Mouse (Mus musculus): ENCODE results near the gene Resp18.

- no peak for TF ChIP-seq CTCF (conservative IDR thresholded peaks at IDR 0.05 in 1 of 2, IDR thresholded peaks at IDR 0.05 in 1 of 2; ENCODE audit: low read depth in 2 of 2, low read length in 2 of 2)
- TF ChIP-seq ETS1 (conservative IDR thresholded peaks at IDR 0.05; ENCODE audit: low read depth, low read length): no peak
- no peak for TF ChIP-seq EP300 (IDR thresholded peaks at IDR 0.05; ENCODE audit: low read length)
- no peak for TF ChIP-seq POLR2A (IDR thresholded peaks at IDR 0.05; ENCODE audit: low read depth, low read length)
- no peak for TF ChIP-seq ELF1 (IDR thresholded peaks at IDR 0.05; ENCODE audit: low read depth, low read length)
- TF ChIP-seq MAFK (IDR thresholded peaks at IDR 0.05; ENCODE audit: insufficient replicate concordance, low read length): no peak
- TF ChIP-seq TBP (conservative IDR thresholded peaks at IDR 0.05; ENCODE audit: low read depth, low read length): no peak
Measured at GRCm38 (mm10) chr1:75225473-75225872, 52.7 kb downstream of the Resp18 start.

All from CH12.LX (cell line).